Mouse (Mus musculus) midbrain, postnatal 0 days (tissue): ENCODE data around the gene Cyp2j7. TPM values are rescaled to one million over a fixed set of nuclear protein-coding genes. Genes with fewer than 3 reads are reported as not detected.

Experiments used
- ATAC-seq: fragments of 200-750 bp; cut with Nextera tagmentation; 2 replicates; pipeline ENCODE4 v1.8.0; 2017; ENCODE audit warnings: moderate number of reproducible peaks, mild to moderate bottlenecking, moderate TSS enrichment, moderate library complexity; ENCODE audit not compliant: low FRiP score
- DNase-seq: peaks from one replicate; pipeline ENCODE4 v3.0.0-alpha.2; 2015; ENCODE audit warnings: low spot score
- H3K27ac ChIP-seq: fragments of 300-500 bp; sonication (generic); 2 replicates; pipeline ENCODE4 v1.5.1; 2014; ENCODE audit warnings: low read depth, mild to moderate bottlenecking, low read length, mixed read lengths
- H3K27me3 ChIP-seq: fragments of 300-500 bp; sonication (generic); 2 replicates; pipeline ENCODE4 v1.6.1; 2014; ENCODE audit warnings: low read length, control low read depth, mixed read lengths; ENCODE audit not compliant: insufficient read depth
- H3K36me3 ChIP-seq: fragments of 300-500 bp; sonication (generic); 2 replicates; pipeline ENCODE4 v1.6.1; 2014; ENCODE audit warnings: low read length, control low read depth, mixed read lengths; ENCODE audit not compliant: insufficient read depth
- H3K4me1 ChIP-seq: fragments of 300-500 bp; sonication (generic); 2 replicates; pipeline ENCODE4 v1.6.1; 2014; ENCODE audit warnings: mild to moderate bottlenecking, control low read depth, antibody characterized with exemption, low read length, mixed read lengths; ENCODE audit not compliant: insufficient read depth
- H3K4me2 ChIP-seq: fragments of 300-500 bp; sonication (generic); 2 replicates; pipeline ENCODE4 v1.6.1; 2014; ENCODE audit warnings: low read depth, mild to moderate bottlenecking, low read length, mixed read lengths; ENCODE audit not compliant: poor library complexity, severe bottlenecking
- H3K4me3 ChIP-seq: fragments of 300-500 bp; sonication (generic); 2 replicates; pipeline ENCODE4 v1.5.1; 2014; ENCODE audit warnings: low read depth, mild to moderate bottlenecking, low read length, moderate library complexity
- H3K9ac ChIP-seq: fragments of 300-500 bp; sonication (generic); replicated peaks from 2 replicates; pipeline ENCODE4 v1.6.1; 2014; ENCODE audit warnings: mild to moderate bottlenecking, low read length, moderate library complexity, mixed read lengths; ENCODE audit not compliant: poor library complexity, severe bottlenecking
- H3K9me3 ChIP-seq: fragments of 300-500 bp; sonication (generic); 2 replicates; pipeline ENCODE4 v1.6.1; 2016; ENCODE audit warnings: low read length, control low read depth
- CTCF ChIP-seq: IDR thresholded peaks from 2 replicates; pipeline ENCODE4 v1.5.1; 2016; ENCODE audit warnings: antibody characterized with exemption, mild to moderate bottlenecking
- WGBS: fragments of 180-500 bp; shearing (Covaris S2); extraction: QIAGEN DNeasy Blood & Tissue Kit; methylation state at CpG from one replicate; pipeline ENCODE4 v1.1.7; 2014; 5-methylcytosine and 5-hydroxymethylcytosine counted together
- polyA plus RNA-seq: library from polyadenylated mRNA; unstranded; fragments of >200 nt; fragmentation: Nextera tagmentation; extraction: Ambion mirVana; gene quantifications from 2 replicates; pipeline ENCODE4 v1.2.1, GENCODE M21; 2015
- total RNA-seq: library from RNA; depleted of rRNA; stranded (reverse); fragments of >200 nt; gene quantifications from 2 replicates; pipeline ENCODE4 v1.2.3, GENCODE M21; 2014; rRNA removed

The Cyp2j7 gene
- total and polyA plus RNA-seq, 2 experiments from 2014 or later = not detected

GRCm38 (mm10) chr4:96162839-96163238 lies 73.6 kb downstream of the Cyp2j7 start:
- ATAC-seq (no peak), DNase-seq (no peak)
- Histone ChIP-seq H3K9ac (no peak overlapping the region), H3K9me3 (no peaks in the 10 kb centered on the region), H3K4me1 (no peaks in the 10 kb centered on the region), H3K27ac (no peak overlapping the region), H3K4me2 (no peak overlapping the region), H3K36me3 (no peaks in the 10 kb centered on the region), H3K4me3 (no peak overlapping the region), H3K27me3 (no peaks in the 10 kb centered on the region)
- WGBS = 86% methylated on average over 1 of the region's 1 CpGs
- no peak for TF ChIP-seq CTCF

GRCm38 (mm10) chr4:96161575-96161974 lies 74.9 kb downstream of the Cyp2j7 start:
- H3K27ac ChIP-seq = no peak overlapping the region

More at GRCm38 (mm10) chr4:96161575-96161974, 74.9 kb downstream of the Cyp2j7 start:
- no peaks in the 10 kb centered on the region for H3K9me3 ChIP-seq
- H3K9ac ChIP-seq = no peak overlapping the region
- H3K4me3 ChIP-seq = no peak overlapping the region
- WGBS = 71% methylated on average over 1 of the region's 1 CpGs
- no peak overlapping the region for H3K4me2 ChIP-seq
- H3K27me3 ChIP-seq = no peaks in the 10 kb centered on the region
- TF ChIP-seq CTCF = no peak
- ATAC-seq (no peak), DNase-seq (no peak)
- no peaks in the 10 kb centered on the region for H3K36me3 ChIP-seq
- no peaks in the 10 kb centered on the region for H3K4me1 ChIP-seq

Other genes starting within 250 kb of the Cyp2j7 start
- gene Cyp2j13, start 159.1 kb downstream of the Cyp2j7 start, total RNA-seq = not detected in 2 replicates
- not detected in 2 replicates for gene Cyp2j13, start 159.1 kb downstream of the Cyp2j7 start, polyA plus RNA-seq
- gene Cyp2j12, start 95.5 kb downstream of the Cyp2j7 start, total RNA-seq = not detected in 2 replicates
- gene Cyp2j12, start 95.5 kb downstream of the Cyp2j7 start, polyA plus RNA-seq = not detected in 2 replicates
- gene Cyp2j11, start 112.0 kb upstream of the Cyp2j7 start, total RNA-seq = not detected in 2 replicates
- not detected in 2 replicates for gene Cyp2j11, start 112.0 kb upstream of the Cyp2j7 start, polyA plus RNA-seq